Mouse (Mus musculus): ENCODE data around the gene Fam57a. TPM values are rescaled to one million over a fixed set of nuclear protein-coding genes. Genes with fewer than 3 reads are reported as not detected.
A peak's percentile ranks its signal among the peaks of the same experiment; 100 is the strongest.
"Not testable (repeated sequence)": the region's sequence is repeated elsewhere in the genome, so short reads cannot be mapped to it uniquely, and the experiment has no call there.

Gene Fam57a
- polyA plus RNA-seq, 1 experiment from 2014 or later = 32.7 TPM

DNA sequence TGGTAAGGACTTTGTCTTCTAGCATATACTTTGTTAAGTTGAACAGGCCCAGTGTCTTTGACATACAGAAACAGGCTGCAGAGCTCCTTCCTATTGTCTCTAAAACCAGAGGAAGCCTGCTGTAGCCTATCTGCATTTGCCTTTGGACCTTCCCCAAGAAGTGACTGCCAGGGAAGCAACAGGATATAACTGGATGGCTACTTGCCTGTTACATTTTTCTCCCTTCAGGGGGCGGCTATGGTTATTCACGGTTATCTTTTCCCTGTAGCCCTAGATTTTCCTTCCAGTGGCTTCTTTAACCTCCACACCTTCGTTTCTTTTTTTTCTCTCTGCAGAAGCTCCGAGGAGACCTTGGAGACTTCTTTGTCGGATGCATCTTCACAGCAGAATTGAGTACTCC is 27.3 kb downstream of the Fam57a start:
- H3K27me3 ChIP-seq (ENCODE audit: control insufficient read depth, insufficient read depth, low read length) = no peaks in the 10 kb centered on the region
- 86% methylated on average over 5 of the region's 5 CpGs for WGBS
- H3K9me3 ChIP-seq (ENCODE audit: control insufficient read depth, low read length) = no peaks in the 10 kb centered on the region
- no peak for DNase-seq (ENCODE audit: low spot score, missing footprints)
- H3K9ac ChIP-seq (ENCODE audit: low read length) = no peak overlapping the region
- H3K36me3 ChIP-seq (ENCODE audit: control insufficient read depth, insufficient read depth, low read length) = peaks cover 9% of the 10 kb centered on the region
- H3K4me3 ChIP-seq (ENCODE audit: low read depth, low read length) = no peak overlapping the region
- ATAC-seq (ENCODE audit: low FRiP score) = no peak
- peaks cover 5% of the 10 kb centered on the region; the same call in 1 of the 2 replicates for H3K4me1 ChIP-seq (ENCODE audit: control insufficient read depth, insufficient read depth, low read length)
- H3K27ac ChIP-seq (ENCODE audit: low read depth, low read length) = no peak overlapping the region
- H3K4me2 ChIP-seq = no peak overlapping the region

DNA sequence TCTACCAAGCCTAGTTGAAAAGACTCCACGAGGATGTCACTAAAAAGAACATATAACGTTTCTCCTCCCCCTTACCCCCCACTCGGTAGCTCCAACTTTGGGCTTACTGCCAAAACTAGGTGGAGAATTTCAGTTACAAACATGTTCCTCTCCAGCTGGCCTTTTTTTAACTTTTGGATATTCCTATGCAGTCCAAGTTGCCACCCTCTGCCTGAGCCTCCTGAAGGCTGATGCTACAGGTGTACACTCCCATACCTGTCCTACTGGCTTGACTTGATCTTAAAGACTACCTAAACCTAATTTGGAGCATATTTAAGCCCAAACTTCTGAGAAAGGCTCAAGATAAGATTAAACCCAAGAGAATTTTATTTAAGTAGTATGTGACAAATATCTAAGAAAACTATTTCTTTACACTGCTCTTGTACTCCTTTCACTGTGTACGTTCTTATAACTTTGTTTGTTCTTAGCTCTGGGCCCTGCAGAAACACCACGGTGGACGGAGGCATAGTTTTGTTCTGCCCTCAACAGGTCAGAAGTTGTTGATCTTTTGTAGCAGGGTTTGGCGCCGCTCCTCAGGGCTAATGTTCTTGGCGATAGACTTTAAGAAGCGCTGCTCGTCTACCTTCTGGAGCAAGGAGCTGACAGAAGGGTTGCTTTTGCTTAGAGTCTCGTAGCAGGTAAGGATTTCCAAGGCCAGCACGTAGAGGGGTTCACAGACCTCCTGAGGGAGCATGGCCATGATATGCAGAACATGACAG is 30.9 kb downstream of the Fam57a start:
- Histone ChIP-seq H3K27me3 (ENCODE audit: control insufficient read depth, insufficient read depth, low read length) (no peaks in the 10 kb centered on the region), H3K9me3 (ENCODE audit: control insufficient read depth, low read length) (no peaks in the 10 kb centered on the region), H3K4me3 (ENCODE audit: low read depth, low read length) (no peak overlapping the region), H3K27ac (ENCODE audit: low read depth, low read length) (no peak overlapping the region), H3K4me2 (no peak overlapping the region), H3K4me1 (ENCODE audit: control insufficient read depth, insufficient read depth, low read length) (no peaks in the 10 kb centered on the region), H3K36me3 (ENCODE audit: control insufficient read depth, insufficient read depth, low read length) (peaks cover 23% of the 10 kb centered on the region), H3K9ac (ENCODE audit: low read length) (no peak overlapping the region)
- ATAC-seq (ENCODE audit: low FRiP score) (no peak), DNase-seq (ENCODE audit: low spot score, missing footprints) (no peak)
- 92% methylated on average over 13 of the region's 13 CpGs for WGBS

DNA sequence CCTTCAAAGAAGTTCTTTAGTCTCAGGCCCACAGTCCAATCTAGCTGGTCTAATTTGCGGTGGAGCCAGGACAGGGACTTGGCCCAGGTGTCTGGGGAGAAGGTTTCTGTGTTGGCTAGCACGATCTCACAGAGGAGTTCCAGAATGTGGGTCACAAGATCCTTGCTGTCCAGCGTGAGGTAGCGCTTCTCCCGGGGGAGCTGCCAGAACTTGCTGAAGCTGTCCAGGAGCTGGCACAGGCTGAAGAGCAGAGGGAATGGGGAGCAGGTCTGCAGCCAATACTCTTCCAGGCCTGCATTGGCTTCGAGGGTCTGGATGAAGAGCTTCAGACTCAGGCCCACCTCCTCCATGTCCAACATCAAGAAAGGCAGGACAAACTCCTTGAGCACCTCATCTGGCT is 32.1 kb downstream of the Fam57a start:
- H3K4me1 ChIP-seq (ENCODE audit: control insufficient read depth, insufficient read depth, low read length); H3K9ac ChIP-seq (ENCODE audit: low read length); ATAC-seq (ENCODE audit: low FRiP score); H3K27ac ChIP-seq (ENCODE audit: low read depth, low read length); H3K9me3 ChIP-seq (ENCODE audit: control insufficient read depth, low read length); H3K4me2 ChIP-seq; DNase-seq (ENCODE audit: low spot score, missing footprints); H3K4me3 ChIP-seq (ENCODE audit: low read depth, low read length); H3K27me3 ChIP-seq (ENCODE audit: control insufficient read depth, insufficient read depth, low read length): not testable (repeated sequence)
- H3K36me3 ChIP-seq (ENCODE audit: control insufficient read depth, insufficient read depth, low read length) = peaks cover 23% of the 10 kb centered on the region
- 97% methylated on average over 4 of the region's 6 CpGs for WGBS

DNA sequence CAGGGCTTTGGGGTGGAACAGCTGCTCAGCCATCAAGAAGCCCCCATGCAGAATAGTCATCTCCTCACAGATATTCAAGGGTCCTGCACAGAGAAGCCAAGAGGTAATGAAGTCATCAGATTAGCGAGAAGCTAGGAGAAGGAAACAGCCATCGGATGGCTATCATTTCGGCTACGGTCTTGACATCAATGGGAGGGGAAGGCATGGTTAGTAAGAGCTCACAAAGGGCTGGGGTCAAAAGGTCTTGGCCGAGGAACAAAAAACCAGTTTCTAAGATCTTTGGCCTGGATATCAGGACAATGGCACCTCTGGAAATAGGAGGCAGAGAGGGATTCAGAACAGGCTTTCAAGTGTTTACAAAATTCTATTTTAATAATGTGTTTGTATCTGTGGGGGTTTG is 34.4 kb downstream of the Fam57a start:
- WGBS = 18% methylated on average over 5 of the region's 5 CpGs
- Histone ChIP-seq H3K4me2 (no peak overlapping the region), H3K36me3 (ENCODE audit: control insufficient read depth, insufficient read depth, low read length) (peaks cover 19% of the 10 kb centered on the region), H3K4me1 (ENCODE audit: control insufficient read depth, insufficient read depth, low read length) (peaks cover 5% of the 10 kb centered on the region; the same call in 1 of the 2 replicates), H3K9me3 (ENCODE audit: control insufficient read depth, low read length) (no peaks in the 10 kb centered on the region), H3K27me3 (ENCODE audit: control insufficient read depth, insufficient read depth, low read length) (no peaks in the 10 kb centered on the region), H3K4me3 (ENCODE audit: low read depth, low read length) (no peak overlapping the region), H3K27ac (ENCODE audit: low read depth, low read length) (no peak overlapping the region), H3K9ac (ENCODE audit: low read length) (no peak overlapping the region)
- no peak for ATAC-seq (ENCODE audit: low FRiP score)
- DNase-seq (ENCODE audit: low spot score, missing footprints) = no peak

DNA sequence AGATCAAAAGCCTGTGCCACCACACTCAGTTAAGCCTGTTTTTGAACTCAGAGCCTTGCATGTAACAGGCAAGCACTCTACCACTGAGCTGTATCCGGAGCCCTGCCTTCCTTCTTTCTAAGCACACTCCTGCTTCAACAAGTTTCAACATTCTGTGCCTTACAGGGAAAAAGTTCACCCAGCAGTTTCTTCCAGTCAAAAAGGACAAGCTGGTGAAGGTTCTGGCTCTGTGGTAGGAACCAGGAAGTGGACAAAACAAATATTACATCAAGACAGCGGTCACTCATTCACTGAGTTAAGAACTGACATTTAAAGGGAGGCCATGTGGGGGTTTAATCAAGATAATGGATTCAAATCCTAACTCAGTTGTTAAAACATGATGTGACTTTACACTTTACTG is 35.5 kb downstream of the Fam57a start:
- 91% methylated on average over 2 of the region's 2 CpGs for WGBS
- DNase-seq (ENCODE audit: low spot score, missing footprints) (no peak), ATAC-seq (ENCODE audit: low FRiP score) (no peak)
- H3K9me3 ChIP-seq (ENCODE audit: control insufficient read depth, low read length) = no peaks in the 10 kb centered on the region
- no peak overlapping the region for H3K27ac ChIP-seq (ENCODE audit: low read depth, low read length)
- H3K4me2 ChIP-seq = no peak overlapping the region
- H3K36me3 ChIP-seq (ENCODE audit: control insufficient read depth, insufficient read depth, low read length) = peaks cover 19% of the 10 kb centered on the region
- no peak overlapping the region for H3K9ac ChIP-seq (ENCODE audit: low read length)
- no peak overlapping the region for H3K4me3 ChIP-seq (ENCODE audit: low read depth, low read length)
- H3K4me1 ChIP-seq (ENCODE audit: control insufficient read depth, insufficient read depth, low read length) = peaks cover 5% of the 10 kb centered on the region; the same call in 1 of the 2 replicates
- H3K27me3 ChIP-seq (ENCODE audit: control insufficient read depth, insufficient read depth, low read length) = no peaks in the 10 kb centered on the region

DNA sequence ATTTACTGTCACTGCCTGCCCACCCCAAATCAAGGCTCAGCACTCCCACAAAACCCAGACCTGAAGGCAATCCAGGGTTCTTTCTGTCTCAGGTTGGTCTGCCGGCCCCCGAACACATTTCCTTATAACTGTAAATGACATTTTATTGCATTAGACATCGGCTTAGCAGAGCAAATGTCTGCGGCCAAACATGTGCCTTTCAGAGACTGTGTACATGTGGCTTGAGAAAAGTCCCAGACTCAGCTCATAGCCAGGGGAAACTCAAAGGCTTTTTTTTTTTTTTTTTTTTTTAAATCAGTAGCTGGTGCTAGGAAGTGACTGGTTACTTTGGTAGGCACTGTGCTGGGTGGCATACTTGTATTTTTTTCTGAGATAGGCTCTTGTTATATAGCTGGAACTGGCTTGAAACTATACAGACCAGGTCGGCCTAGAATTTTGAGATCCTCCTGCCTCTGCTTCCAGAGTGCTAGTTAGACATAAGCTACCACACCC is 36.6 kb downstream of the Fam57a start:
- H3K36me3 ChIP-seq (ENCODE audit: control insufficient read depth, insufficient read depth, low read length) = peaks cover 15% of the 10 kb centered on the region
- no peaks in the 10 kb centered on the region for H3K9me3 ChIP-seq (ENCODE audit: control insufficient read depth, low read length)
- ATAC-seq (ENCODE audit: low FRiP score) = no peak
- no peaks in the 10 kb centered on the region for H3K27me3 ChIP-seq (ENCODE audit: control insufficient read depth, insufficient read depth, low read length)
- no peak for DNase-seq (ENCODE audit: low spot score, missing footprints)
- no peak overlapping the region for H3K27ac ChIP-seq (ENCODE audit: low read depth, low read length)
- peak overlapping the region; percentile 78; the same call in 1 of the 2 replicates for H3K4me2 ChIP-seq
- peaks cover 5% of the 10 kb centered on the region; the same call in 1 of the 2 replicates for H3K4me1 ChIP-seq (ENCODE audit: control insufficient read depth, insufficient read depth, low read length)
- WGBS = 96% methylated on average over 5 of the region's 5 CpGs
- peak overlapping the region; percentile 97; the same call in 1 of the 2 replicates for H3K9ac ChIP-seq (ENCODE audit: low read length)
- H3K4me3 ChIP-seq (ENCODE audit: low read depth, low read length) = peak overlapping the region; percentile 85; the same call in 1 of the 2 replicates

DNA sequence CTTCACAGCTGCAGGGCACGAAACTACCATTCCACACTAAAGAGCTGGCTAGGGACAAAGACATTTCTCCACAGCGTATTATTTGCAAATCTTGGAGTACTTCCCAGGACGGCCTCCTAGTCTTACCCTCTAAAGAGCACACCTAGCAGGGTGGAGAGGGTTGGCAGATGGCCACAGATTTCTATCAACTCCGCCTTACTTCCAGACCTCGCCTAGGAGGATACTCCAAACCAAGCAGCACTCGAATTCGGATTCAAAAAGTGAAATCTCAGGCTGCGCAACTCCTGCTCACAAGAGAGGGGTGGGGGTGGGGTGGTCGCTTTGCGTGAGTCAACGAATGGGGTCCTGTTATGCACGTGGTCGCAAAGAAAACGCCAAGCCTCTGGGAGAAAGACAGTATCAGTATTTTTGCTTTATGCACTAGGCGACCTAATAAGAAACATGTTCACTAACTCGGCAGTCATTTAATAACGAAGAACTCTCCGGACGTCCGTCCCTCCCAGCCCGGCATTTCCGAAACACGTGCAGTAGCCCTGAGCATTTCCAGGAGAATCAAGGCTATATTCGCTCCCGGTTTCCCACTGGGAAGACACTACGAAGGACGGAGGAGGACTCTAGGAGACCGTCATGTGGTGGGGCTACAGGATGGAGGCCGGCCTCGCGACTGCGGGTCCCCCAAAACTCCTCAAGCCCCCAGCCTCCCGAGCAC is 37.4 kb downstream of the Fam57a start:
- peak overlapping the region; percentile 78 for H3K4me2 ChIP-seq
- H3K9ac ChIP-seq (ENCODE audit: low read length) = peak overlapping the region; percentile 97
- peak overlapping the region; percentile 54 for H3K27ac ChIP-seq (ENCODE audit: low read depth, low read length)
- peak; percentile 24; the same call in 1 of the 2 replicates for ATAC-seq (ENCODE audit: low FRiP score)
- peak overlapping the region; percentile 85 for H3K4me3 ChIP-seq (ENCODE audit: low read depth, low read length)
- 6% methylated on average over 33 of the region's 33 CpGs for WGBS
- no peak for DNase-seq (ENCODE audit: low spot score, missing footprints)
- H3K36me3 ChIP-seq (ENCODE audit: control insufficient read depth, insufficient read depth, low read length) = peaks cover 18% of the 10 kb centered on the region
- no peaks in the 10 kb centered on the region for H3K9me3 ChIP-seq (ENCODE audit: control insufficient read depth, low read length)
- no peaks in the 10 kb centered on the region for H3K27me3 ChIP-seq (ENCODE audit: control insufficient read depth, insufficient read depth, low read length)
- peaks cover 5% of the 10 kb centered on the region; the same call in 1 of the 2 replicates for H3K4me1 ChIP-seq (ENCODE audit: control insufficient read depth, insufficient read depth, low read length)

DNA sequence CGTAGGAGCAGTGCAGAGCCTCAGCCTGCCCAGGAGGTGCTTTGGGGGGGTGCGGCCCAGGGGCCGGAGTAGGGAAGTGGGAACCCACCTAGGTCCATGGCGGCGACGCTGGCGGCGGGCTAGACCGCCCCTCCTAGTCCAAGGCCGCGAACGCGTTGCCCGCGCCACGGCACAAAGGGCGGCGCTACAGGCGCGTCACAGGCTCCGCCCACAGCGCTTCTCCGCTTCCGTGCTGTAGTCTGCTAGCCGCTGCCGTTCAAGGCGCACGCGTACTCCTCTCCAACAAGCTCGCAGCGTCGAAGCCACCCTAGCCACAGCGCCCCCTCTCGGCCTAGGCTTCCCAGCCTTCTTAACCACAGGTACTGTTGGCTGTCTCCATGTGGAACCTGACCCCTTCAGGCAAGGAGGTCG is 37.9 kb downstream of the Fam57a start, which contains the start of the genes Dbil5 and Gemin4:
Dbil5 (plus strand) TSS at position 219 of the 411 bp plus-strand sequence.
Gemin4 (minus strand) TSS at position 275 of the 411 bp plus-strand sequence.
- DNase-seq (ENCODE audit: low spot score, missing footprints) (peak; percentile 100), ATAC-seq (ENCODE audit: low FRiP score) (peak; percentile 99)
- H3K9ac ChIP-seq (ENCODE audit: low read length) = peak within 1 kb of the TSS; percentile 97
- H3K4me1 ChIP-seq (ENCODE audit: control insufficient read depth, insufficient read depth, low read length) = peaks cover 5% of the 10 kb centered on the region; the same call in 1 of the 2 replicates
- peak within 1 kb of the TSS; percentile 85 for H3K4me3 ChIP-seq (ENCODE audit: low read depth, low read length)
- H3K4me2 ChIP-seq = peak within 1 kb of the TSS; percentile 78
- no peaks in the 10 kb centered on the region for H3K27me3 ChIP-seq (ENCODE audit: control insufficient read depth, insufficient read depth, low read length)
- H3K27ac ChIP-seq (ENCODE audit: low read depth, low read length) = peak within 1 kb of the TSS; percentile 54
- H3K36me3 ChIP-seq (ENCODE audit: control insufficient read depth, insufficient read depth, low read length) = peaks cover 15% of the 10 kb centered on the region
- under 1% methylated on average over 35 of the region's 35 CpGs for WGBS
- no peaks in the 10 kb centered on the region for H3K9me3 ChIP-seq (ENCODE audit: control insufficient read depth, low read length)

DNA sequence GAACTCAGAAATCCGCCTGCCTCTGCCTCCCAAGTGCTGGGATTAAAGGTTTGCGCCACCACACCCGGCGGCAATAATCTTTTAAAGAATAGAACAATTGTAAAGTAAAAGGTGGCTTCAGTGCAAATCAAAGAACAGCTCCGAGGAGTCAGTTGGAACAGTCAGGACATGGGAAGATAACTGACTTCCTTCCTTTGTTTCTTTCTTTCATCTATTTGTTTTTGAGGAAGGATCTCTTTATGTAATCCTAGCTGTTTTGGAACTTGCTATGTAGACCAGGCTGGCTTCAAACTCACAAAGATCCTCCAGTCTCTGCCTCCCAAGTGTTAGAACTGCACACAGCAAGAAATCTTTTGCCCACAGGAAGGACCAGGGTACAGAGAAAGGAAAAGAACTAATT is 45.2 kb downstream of the Fam57a start:
- Histone ChIP-seq H3K36me3 (ENCODE audit: control insufficient read depth, insufficient read depth, low read length) (0 out of 2 replicates have a peak, but pooled peaks cover 5% of the 10 kb centered on the region), H3K9me3 (ENCODE audit: control insufficient read depth, low read length) (no peaks in the 10 kb centered on the region), H3K4me2 (no peak overlapping the region), H3K4me3 (ENCODE audit: low read depth, low read length) (no peak overlapping the region), H3K27ac (ENCODE audit: low read depth, low read length) (no peak overlapping the region), H3K9ac (ENCODE audit: low read length) (no peak overlapping the region), H3K27me3 (ENCODE audit: control insufficient read depth, insufficient read depth, low read length) (no peaks in the 10 kb centered on the region), H3K4me1 (ENCODE audit: control insufficient read depth, insufficient read depth, low read length) (no peaks in the 10 kb centered on the region)
- DNase-seq (ENCODE audit: low spot score, missing footprints) (no peak), ATAC-seq (ENCODE audit: low FRiP score) (no peak)
- WGBS = 90% methylated on average over 5 of the region's 5 CpGs

Measured in midbrain, embryonic 11.5 days (tissue).